Mouse (Mus musculus) cerebellum, adult 9-10 months (tissue): ENCODE measurements around the gene Olfr862.

Source experiments
- DNase-seq: peaks from one replicate; pipeline ENCODE4 v3.0.0; 2022

Olfr862 gene

GRCm38 (mm10) chr9:19887904-19888303 is at the start of gene Olfr862:
Gene Olfr862, minus strand, starts transcription at chr9:19888004.
- no peak for DNase-seq

- DNase-seq: no peak
Observed at GRCm38 (mm10) chr9:19916565-19916964, 28.8 kb upstream of the Olfr862 start, which contains the start of gene Olfr77. Gene Olfr77, plus strand, starts transcription at chr9:19916865.

- no peak for DNase-seq
Observed at GRCm38 (mm10) chr9:19911170-19911569, 23.4 kb upstream of the Olfr862 start.

GRCm38 (mm10) chr9:19849647-19850046 is 38.2 kb downstream of the Olfr862 start, which contains the start of gene Olfr860:
Gene Olfr860, minus strand, starts transcription at chr9:19849747.
- DNase-seq: no peak
